Mouse (Mus musculus) embryonic facial prominence, embryonic 10.5 days (tissue): ENCODE measurements around the gene 2610002M06Rik. TPM values are rescaled to one million over a fixed set of nuclear protein-coding genes. Genes with fewer than 3 reads are reported as not detected.

Source experiments
- DNase-seq: peaks from one replicate; pipeline ENCODE4 v3.0.0-alpha.2; 2017; ENCODE audit warnings: low spot score
- H3K27ac ChIP-seq: fragments of 300-500 bp; sonication (generic); replicated peaks from 2 replicates; pipeline ENCODE4 v1.5.1; 2016; ENCODE audit warnings: mild to moderate bottlenecking
- H3K27me3 ChIP-seq: fragments of 300-500 bp; sonication (generic); replicated peaks from 2 replicates; pipeline ENCODE4 v1.6.1; 2016; ENCODE audit warnings: low read depth, mild to moderate bottlenecking; ENCODE audit not compliant: poor library complexity, severe bottlenecking
- H3K36me3 ChIP-seq: fragments of 300-500 bp; sonication (generic); replicated peaks from 2 replicates; pipeline ENCODE4 v1.6.1; 2016; ENCODE audit warnings: mild to moderate bottlenecking, moderate library complexity
- H3K4me1 ChIP-seq: fragments of 300-500 bp; sonication (generic); 2 replicates; pipeline ENCODE4 v1.6.1; 2016
- H3K4me3 ChIP-seq: fragments of 300-500 bp; sonication (generic); 2 replicates; pipeline ENCODE4 v1.5.1; 2016; ENCODE audit warnings: mild to moderate bottlenecking, moderate library complexity
- H3K9me3 ChIP-seq: fragments of 300-500 bp; sonication (generic); 2 replicates; pipeline ENCODE4 v1.6.1; 2016; ENCODE audit warnings: mild to moderate bottlenecking
- WGBS: fragments of 180-500 bp; shearing (Covaris S2); methylation state at CpG from one replicate; pipeline ENCODE4 v1.1.7; 2016; 5-methylcytosine and 5-hydroxymethylcytosine counted together
- polyA plus RNA-seq: library from polyadenylated mRNA; unstranded; fragments of >200 nt; fragmentation: Nextera tagmentation; extraction: Ambion mirVana; gene quantifications from 2 replicates; pipeline ENCODE4 v1.2.1, GENCODE M21; 2016

The 2610002M06Rik gene
- polyA plus RNA-seq, result 5.9 and 7.6 TPM in 2 replicates

DNA sequence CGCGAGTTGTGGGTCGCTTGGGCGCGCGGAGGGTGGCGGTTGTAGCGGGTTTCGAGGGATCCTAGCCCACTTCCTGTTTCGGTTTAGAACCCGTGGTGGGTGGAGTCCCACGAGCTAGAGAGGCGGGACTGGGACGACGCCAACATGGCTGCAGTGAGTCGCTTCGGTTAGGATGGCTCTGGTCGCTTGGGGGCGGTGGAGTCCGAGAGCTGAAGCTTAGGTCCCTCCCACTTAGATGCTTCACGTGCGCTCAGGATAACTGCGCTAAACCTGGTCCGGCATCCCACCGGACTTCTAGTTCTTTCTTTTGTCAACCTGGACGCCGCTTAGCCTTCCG is at the start of gene 2610002M06Rik:
2610002M06Rik (minus strand) TSS at position 117 of the 337 bp plus-strand sequence.
- peak within 1 kb of the TSS; percentile 68 for H3K4me3 ChIP-seq
- DNase-seq, result peak; percentile 88

DNA sequence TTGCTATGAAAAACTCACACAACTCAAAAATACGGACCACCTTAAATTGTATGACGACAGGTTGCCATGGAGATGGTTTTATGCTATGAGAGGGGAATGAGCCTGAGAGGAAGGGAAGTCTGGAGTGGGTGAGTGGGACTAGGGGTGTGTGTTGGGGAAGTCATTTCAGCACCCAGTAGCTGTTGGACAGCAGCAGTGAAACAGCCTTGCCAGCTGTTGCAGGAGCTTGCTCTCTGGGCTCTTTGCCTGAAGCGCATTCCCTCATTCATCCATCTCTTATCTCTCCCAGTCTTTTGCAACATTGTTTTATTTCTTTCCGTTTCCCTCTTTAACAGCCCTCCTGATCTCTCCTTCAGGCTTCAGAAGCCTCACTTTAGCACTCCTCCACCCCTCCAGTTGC is 42.0 kb upstream of the 2610002M06Rik start:
- DNase-seq, result peak; percentile 20
- Histone ChIP-seq H3K4me3 (no peak overlapping the region), H3K27me3 (no peaks in the 10 kb centered on the region), H3K4me1 (no peaks in the 10 kb centered on the region), H3K36me3 (no peaks in the 10 kb centered on the region), H3K9me3 (no peaks in the 10 kb centered on the region), H3K27ac (no peak overlapping the region)
- 33% methylated on average over 4 of the region's 4 CpGs for WGBS

More for the DNA sequence above, at the start of gene 2610002M06Rik:
- Histone ChIP-seq H3K9me3 (no peaks in the 10 kb centered on the region), H3K27me3 (no peaks in the 10 kb centered on the region), H3K36me3 (no peaks in the 10 kb centered on the region), H3K4me1 (no peaks in the 10 kb centered on the region), H3K27ac (peak within 1 kb of the TSS; percentile 84)
- WGBS, result 26% methylated on average over 28 of the region's 28 CpGs

DNA sequence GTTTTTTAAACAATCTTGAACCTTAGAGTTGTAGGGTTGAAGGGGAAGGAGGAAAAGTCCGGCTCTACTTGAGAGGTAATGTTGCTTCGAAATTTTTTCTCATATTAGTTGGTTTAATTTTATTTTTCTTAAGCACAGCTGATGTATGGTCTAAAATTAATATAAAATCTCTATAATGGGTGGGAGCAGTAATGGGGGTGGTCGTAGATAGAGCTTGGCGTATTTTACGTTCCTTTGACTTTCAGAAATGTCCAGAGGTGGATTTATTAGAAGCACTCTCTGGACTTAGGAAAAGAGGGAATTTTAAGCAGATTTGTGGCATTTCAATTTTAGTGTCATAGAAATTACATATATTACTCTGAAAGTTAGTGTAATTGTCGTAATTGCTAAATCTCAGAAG is 592 bp upstream of the 2610002M06Rik start:
- no peak for DNase-seq
- WGBS, result 87% methylated on average over 6 of the region's 6 CpGs
- Histone ChIP-seq H3K4me1 (no peaks in the 10 kb centered on the region), H3K27me3 (no peaks in the 10 kb centered on the region), H3K4me3 (peak overlapping the region; percentile 68), H3K9me3 (no peaks in the 10 kb centered on the region), H3K27ac (no peak overlapping the region), H3K36me3 (no peaks in the 10 kb centered on the region)

DNA sequence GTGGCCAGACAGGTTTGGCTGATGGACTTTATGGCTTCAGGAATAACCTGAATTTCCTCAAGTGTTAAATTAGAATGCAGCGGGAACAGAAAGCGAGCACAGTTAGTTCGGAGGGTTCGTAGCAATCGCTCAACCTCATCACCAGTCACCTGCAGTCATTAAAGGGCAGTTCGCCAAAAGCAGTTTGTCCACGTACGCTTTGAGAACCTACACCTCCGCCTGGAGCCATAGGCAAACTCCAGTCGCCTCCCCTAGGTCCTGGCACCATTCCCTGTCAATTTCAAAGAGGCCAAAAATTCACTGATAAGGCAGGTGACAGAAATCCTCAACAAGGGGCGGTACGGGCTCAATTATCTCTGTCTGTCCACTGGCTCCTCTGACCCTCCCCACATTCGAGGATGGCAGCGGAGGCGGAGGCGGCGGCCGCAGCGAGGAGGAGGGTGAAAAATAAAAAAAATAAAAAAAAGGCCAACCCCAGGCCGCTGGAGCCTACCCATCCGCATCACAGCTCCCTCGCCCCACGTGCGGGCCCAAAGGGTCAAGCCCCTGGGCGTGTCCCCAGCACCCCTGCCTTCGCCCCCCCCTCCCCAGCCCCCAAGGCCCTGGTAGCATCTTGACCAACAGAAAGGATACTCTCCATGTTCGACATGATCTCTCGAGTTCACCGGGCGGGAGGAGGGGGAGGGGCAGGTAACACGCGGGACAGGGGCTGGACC is 474 bp downstream of the 2610002M06Rik start:
- no peak for DNase-seq
- 22% methylated on average over 32 of the region's 32 CpGs for WGBS
- H3K4me3 ChIP-seq, result peak overlapping the region; percentile 68
- H3K4me1 ChIP-seq, result no peaks in the 10 kb centered on the region
- peak overlapping the region; percentile 84 for H3K27ac ChIP-seq
- no peaks in the 10 kb centered on the region for H3K36me3 ChIP-seq
- no peaks in the 10 kb centered on the region for H3K27me3 ChIP-seq
- no peaks in the 10 kb centered on the region for H3K9me3 ChIP-seq

DNA sequence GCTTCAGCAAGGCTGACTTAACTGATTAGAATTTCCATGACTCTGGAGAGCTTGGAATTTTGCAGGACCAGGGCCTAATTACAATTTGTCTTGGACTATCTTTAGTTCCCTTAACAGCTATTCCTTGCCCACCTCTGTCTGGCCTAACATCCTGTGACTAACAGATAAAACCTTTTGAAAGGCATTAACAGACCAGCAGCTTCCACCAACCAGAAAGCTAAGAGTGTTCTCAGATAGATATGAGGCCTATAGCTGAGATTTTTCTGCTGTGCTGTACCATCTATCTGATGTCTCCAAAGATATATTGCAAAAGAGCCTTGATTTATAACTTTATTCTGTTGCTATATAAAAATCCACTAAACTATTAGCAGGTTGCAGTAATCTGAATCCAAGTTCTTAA is 4.0 kb downstream of the 2610002M06Rik start:
- no peaks in the 10 kb centered on the region for H3K9me3 ChIP-seq
- no peaks in the 10 kb centered on the region for H3K27me3 ChIP-seq
- no peaks in the 10 kb centered on the region for H3K4me1 ChIP-seq
- no peaks in the 10 kb centered on the region for H3K36me3 ChIP-seq
- no peak overlapping the region for H3K4me3 ChIP-seq
- no peak for DNase-seq
- no peak overlapping the region for H3K27ac ChIP-seq

DNA sequence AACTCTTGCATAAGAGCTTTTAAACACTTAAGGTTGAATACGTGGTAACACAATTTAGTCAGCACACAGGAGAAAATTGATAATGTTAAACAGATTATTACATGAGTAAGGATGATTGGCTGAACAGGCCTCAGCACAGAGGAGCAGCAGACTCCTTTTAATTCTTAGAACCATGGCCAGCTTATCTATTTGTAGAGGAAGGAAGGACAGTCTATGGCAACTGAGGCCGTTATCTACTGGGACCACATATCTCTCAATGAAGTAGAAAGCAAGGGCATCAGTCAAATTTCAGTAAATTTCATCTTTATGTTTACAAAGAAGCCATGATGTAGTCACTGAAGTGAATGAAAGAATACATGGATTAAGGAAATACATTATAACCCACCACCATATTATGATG is 19.2 kb downstream of the 2610002M06Rik start:
- no peak overlapping the region for H3K27ac ChIP-seq
- H3K4me1 ChIP-seq, result no peaks in the 10 kb centered on the region
- H3K36me3 ChIP-seq, result no peaks in the 10 kb centered on the region
- H3K27me3 ChIP-seq, result no peaks in the 10 kb centered on the region
- H3K9me3 ChIP-seq, result no peaks in the 10 kb centered on the region
- no peak for DNase-seq
- 89% methylated on average over 2 of the region's 2 CpGs for WGBS
- no peak overlapping the region for H3K4me3 ChIP-seq

DNA sequence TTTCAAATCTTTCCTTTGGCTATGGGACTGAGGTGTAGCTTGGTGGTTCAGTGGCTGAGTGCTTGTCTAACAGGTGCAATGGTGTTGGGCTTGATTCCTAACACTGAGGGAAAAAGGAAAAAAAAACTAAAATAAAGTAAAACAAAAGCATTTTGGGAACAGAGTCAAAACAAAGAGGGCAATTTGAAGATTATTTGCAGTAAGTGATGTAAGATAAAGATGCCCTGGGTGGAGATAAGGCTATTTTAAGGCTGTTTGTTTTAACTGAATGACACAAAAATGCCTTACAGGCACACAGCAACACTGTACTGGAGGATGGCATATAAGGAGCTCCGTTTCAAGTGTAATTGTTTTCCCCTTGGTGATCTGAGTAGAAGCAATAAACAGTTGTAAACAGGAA is 20.3 kb downstream of the 2610002M06Rik start:
- no peak for DNase-seq
- no peaks in the 10 kb centered on the region for H3K27me3 ChIP-seq
- no peak overlapping the region for H3K4me3 ChIP-seq
- 67% methylated on average over 1 of the region's 1 CpGs for WGBS
- no peaks in the 10 kb centered on the region for H3K9me3 ChIP-seq
- no peaks in the 10 kb centered on the region for H3K4me1 ChIP-seq
- no peaks in the 10 kb centered on the region for H3K36me3 ChIP-seq
- H3K27ac ChIP-seq, result no peak overlapping the region

DNA sequence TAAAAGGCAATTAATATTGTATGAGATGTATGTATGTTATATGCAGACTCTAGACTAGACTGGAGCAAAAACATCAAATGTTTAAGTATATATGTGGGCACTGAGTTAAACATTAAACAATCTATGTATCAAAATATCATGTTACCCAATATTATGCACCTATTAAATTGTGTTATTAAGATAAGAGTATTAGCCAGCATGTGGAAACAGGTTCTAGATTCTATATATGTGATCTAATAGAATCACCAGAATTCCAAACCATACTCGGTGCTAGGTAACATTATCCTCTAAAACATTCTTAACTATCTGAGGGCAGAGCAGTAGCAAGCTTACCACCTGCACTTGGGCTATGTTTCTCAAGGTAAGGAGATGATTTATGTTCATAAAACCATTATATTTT is 23.8 kb downstream of the 2610002M06Rik start, which contains the start of gene Tent5d:
Tent5d (plus strand) TSS at position 301 of the 400 bp plus-strand sequence.
- no peak within 1 kb of the TSS for H3K27ac ChIP-seq
- H3K4me1 ChIP-seq, result no peaks in the 10 kb centered on the region
- no peak within 1 kb of the TSS for H3K4me3 ChIP-seq
- H3K27me3 ChIP-seq, result no peaks in the 10 kb centered on the region
- no peaks in the 10 kb centered on the region for H3K9me3 ChIP-seq
- WGBS, result 84% methylated on average over 1 of the region's 1 CpGs
- no peaks in the 10 kb centered on the region for H3K36me3 ChIP-seq
- no peak for DNase-seq

DNA sequence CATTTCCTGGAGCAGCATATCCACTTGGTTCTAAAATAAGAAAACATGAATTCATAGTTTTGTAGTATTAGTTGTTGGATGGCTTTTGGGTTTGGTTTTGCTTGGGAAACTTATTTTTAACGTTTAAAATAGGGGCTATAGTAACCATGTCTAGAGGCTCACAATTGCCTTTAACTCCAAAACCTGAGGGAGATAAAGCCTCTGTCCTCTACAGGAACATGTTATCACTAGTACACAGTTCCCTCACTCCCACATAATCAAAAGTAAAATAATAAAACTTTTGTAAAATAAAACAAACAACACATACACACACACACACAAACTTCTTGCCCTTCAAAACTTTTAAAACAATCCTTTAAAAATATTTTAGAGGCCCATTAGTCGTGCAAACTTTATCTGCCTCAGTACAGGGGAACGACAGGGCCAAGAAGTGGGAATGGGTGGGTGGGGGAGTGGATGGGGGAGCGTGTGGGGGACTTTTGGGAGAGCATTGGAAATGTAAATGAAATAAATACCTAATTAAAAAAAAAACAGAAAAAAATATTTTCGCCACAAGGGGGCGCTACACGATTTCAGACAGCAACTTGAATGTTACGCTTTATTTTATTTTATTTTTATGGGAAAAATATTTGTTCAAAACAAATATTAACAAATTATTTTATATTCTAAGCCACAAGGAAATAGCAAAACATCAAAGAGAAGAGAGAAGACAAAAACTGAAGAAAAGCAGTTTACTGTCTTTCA is 25.2 kb downstream of the 2610002M06Rik start:
- DNase-seq, result no peak
- no peaks in the 10 kb centered on the region for H3K36me3 ChIP-seq
- no peaks in the 10 kb centered on the region for H3K9me3 ChIP-seq
- WGBS, result 28% methylated on average over 8 of the region's 8 CpGs
- H3K27ac ChIP-seq, result no peak overlapping the region
- no peaks in the 10 kb centered on the region for H3K27me3 ChIP-seq
- no peak overlapping the region for H3K4me3 ChIP-seq
- no peaks in the 10 kb centered on the region for H3K4me1 ChIP-seq

DNA sequence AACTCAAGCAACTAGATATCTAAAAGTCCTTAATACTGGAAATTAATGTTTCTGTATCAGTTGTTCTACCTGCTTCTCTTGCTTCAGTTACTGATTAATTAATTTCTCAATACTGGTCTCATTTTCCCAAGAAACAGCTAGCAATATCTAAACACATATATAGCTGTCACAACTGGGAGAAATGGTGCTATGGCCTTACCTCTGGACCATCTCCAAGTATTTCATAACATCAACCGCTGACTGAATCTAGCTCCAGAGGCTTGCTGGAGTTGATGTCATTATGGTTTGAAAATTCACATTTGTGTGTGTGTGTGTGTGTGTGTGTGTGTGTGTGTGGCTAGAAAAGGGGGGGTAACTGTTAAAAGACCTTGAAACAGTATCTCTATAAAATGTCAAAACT is 26.0 kb downstream of the 2610002M06Rik start:
- no peaks in the 10 kb centered on the region for H3K27me3 ChIP-seq
- H3K36me3 ChIP-seq, result no peaks in the 10 kb centered on the region
- H3K9me3 ChIP-seq, result no peaks in the 10 kb centered on the region
- no peaks in the 10 kb centered on the region for H3K4me1 ChIP-seq
- no peak for DNase-seq
- H3K27ac ChIP-seq, result no peak overlapping the region
- 94% methylated on average over 1 of the region's 1 CpGs for WGBS
- no peak overlapping the region for H3K4me3 ChIP-seq

DNA sequence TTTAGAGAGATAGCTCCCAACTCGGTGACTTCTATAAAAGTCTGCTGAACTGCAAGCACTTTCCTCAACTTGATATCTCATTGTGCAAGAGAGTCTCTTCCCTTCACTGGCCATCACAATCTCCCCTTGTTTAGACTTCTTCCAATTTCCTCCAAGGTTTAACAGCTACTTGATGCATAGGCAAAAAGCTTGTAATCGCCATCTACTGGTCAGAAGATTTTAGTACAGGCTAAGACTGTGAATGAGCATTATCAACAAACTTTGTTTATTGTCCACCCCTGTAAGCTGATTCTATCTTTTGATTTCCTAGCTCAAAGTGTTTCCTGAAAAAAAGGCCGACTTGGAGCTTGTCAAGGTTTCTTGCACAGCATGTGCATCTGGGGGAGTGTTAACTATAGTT is 48.2 kb downstream of the 2610002M06Rik start:
- H3K9me3 ChIP-seq, result no peaks in the 10 kb centered on the region
- no peak for DNase-seq
- no peaks in the 10 kb centered on the region for H3K36me3 ChIP-seq
- no peaks in the 10 kb centered on the region for H3K4me1 ChIP-seq
- WGBS, result 21% methylated on average over 3 of the region's 3 CpGs
- no peak overlapping the region for H3K4me3 ChIP-seq
- no peaks in the 10 kb centered on the region for H3K27me3 ChIP-seq
- no peak overlapping the region for H3K27ac ChIP-seq
